Mouse (Mus musculus) embryonic facial prominence, embryonic 12.5 days (tissue): Measurements from ENCODE around the gene Gm10663. TPM values are rescaled to one million over a fixed set of nuclear protein-coding genes. Genes with fewer than 3 reads are reported as not detected.

ENCODE experiments used
- ATAC-seq: fragments of 200-750 bp; cut with Nextera tagmentation; 2 replicates; pipeline ENCODE4 v1.8.0; 2017; ENCODE audit not compliant: insufficient number of reproducible peaks, insufficient read depth, low FRiP score, low TSS enrichment
- H3K27ac ChIP-seq: fragments of 300-500 bp; sonication (generic); 2 replicates; pipeline ENCODE4 v1.5.1; 2016; ENCODE audit warnings: mild to moderate bottlenecking
- H3K27me3 ChIP-seq: fragments of 300-500 bp; sonication (generic); 2 replicates; pipeline ENCODE4 v1.6.1; 2016; ENCODE audit warnings: mild to moderate bottlenecking, moderate library complexity
- H3K36me3 ChIP-seq: fragments of 300-500 bp; sonication (generic); 2 replicates; pipeline ENCODE4 v1.6.1; 2016; ENCODE audit warnings: mild to moderate bottlenecking
- H3K4me1 ChIP-seq: fragments of 300-500 bp; sonication (generic); 2 replicates; pipeline ENCODE4 v1.6.1; 2016
- H3K4me2 ChIP-seq: fragments of 300-500 bp; sonication (generic); replicated peaks from 2 replicates; pipeline ENCODE4 v1.6.1; 2016; ENCODE audit warnings: mild to moderate bottlenecking, moderate library complexity
- H3K4me3 ChIP-seq: fragments of 300-500 bp; sonication (generic); 2 replicates; pipeline ENCODE4 v1.5.1; 2016; ENCODE audit warnings: mild to moderate bottlenecking
- H3K9ac ChIP-seq: fragments of 300-500 bp; sonication (generic); 2 replicates; pipeline ENCODE4 v1.6.1; 2016; ENCODE audit warnings: mild to moderate bottlenecking, moderate library complexity
- H3K9me3 ChIP-seq: fragments of 300-500 bp; sonication (generic); 2 replicates; pipeline ENCODE4 v1.6.1; 2016; ENCODE audit warnings: mild to moderate bottlenecking, moderate library complexity
- WGBS: fragments of 180-500 bp; shearing (Covaris S2); methylation state at CpG from one replicate; pipeline ENCODE4 v1.1.7; 2016; 5-methylcytosine and 5-hydroxymethylcytosine counted together
- polyA plus RNA-seq: library from polyadenylated mRNA; unstranded; fragments of >200 nt; fragmentation: Nextera tagmentation; extraction: Ambion mirVana; gene quantifications from 2 replicates; pipeline ENCODE4 v1.2.1, GENCODE M21; 2016

The Gm10663 gene
- polyA plus RNA-seq, 1 experiment from 2014 or later, result not detected

GRCm38 (mm10) chr8:65053968-65054367 is 20.9 kb upstream of the Gm10663 start:
- Histone ChIP-seq H3K4me1 (no peaks in the 10 kb centered on the region; the same call in 1 of the 2 replicates), H3K4me3 (no peak overlapping the region), H3K4me2 (no peak overlapping the region), H3K27me3 (no peaks in the 10 kb centered on the region), H3K36me3 (no peaks in the 10 kb centered on the region), H3K27ac (no peak overlapping the region), H3K9me3 (no peaks in the 10 kb centered on the region), H3K9ac (no peak overlapping the region)
- no peak for ATAC-seq
- WGBS, result 29% methylated on average over 5 of the region's 5 CpGs

DNA sequence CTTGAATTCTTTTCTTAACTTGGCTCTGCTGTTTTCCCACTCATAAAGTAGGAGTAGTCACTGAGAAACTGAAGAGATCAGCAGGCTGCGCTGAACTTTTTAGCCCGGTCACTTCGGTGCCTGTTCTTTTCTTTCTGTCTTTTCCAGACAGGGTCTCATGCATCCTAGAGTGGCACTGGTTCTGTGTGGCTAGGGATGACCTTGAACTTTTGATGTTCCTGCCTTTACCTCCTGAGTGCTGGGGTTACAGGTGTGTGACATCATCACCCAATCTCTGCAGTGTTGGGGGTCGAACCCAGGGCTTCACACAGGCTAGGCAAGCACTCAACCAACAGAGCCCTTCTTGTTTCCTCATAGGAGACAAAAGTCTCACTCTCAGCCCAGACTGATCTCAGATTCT is 18.1 kb upstream of the Gm10663 start:
- 92% methylated on average over 4 of the region's 4 CpGs for WGBS
- Histone ChIP-seq H3K4me2 (no peak overlapping the region), H3K9ac (no peak overlapping the region), H3K4me1 (no peaks in the 10 kb centered on the region; the same call in 1 of the 2 replicates), H3K4me3 (no peak overlapping the region), H3K27me3 (no peaks in the 10 kb centered on the region), H3K27ac (no peak overlapping the region), H3K9me3 (no peaks in the 10 kb centered on the region; the same call in 1 of the 2 replicates), H3K36me3 (no peaks in the 10 kb centered on the region)
- ATAC-seq, result 0 out of 2 replicates have a peak, but pooled peaks have one; percentile 35

DNA sequence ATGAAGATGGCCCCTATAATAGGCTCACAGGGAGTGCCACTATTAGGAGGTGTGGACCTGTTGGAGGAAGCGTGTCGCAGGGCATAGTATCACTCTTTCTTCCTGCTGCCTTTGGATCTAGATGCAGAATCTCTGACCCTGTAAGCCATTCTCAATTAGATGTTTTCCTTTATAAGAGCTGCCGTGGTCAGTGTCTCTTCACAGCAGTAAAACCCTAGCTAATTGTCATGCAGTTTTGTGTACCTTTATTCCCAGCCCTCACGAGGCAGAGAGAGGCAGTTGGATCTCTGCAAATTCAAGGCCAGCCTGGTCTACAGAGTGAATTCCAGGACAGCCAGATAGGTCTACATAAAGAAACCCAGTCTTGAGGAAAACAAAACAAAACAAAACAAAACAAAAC is 12.6 kb upstream of the Gm10663 start:
- Histone ChIP-seq H3K27me3 (no peaks in the 10 kb centered on the region), H3K27ac (no peak overlapping the region), H3K4me2 (no peak overlapping the region), H3K9ac (no peak overlapping the region), H3K4me3 (no peak overlapping the region), H3K9me3 (no peaks in the 10 kb centered on the region; the same call in 1 of the 2 replicates), H3K4me1 (no peaks in the 10 kb centered on the region), H3K36me3 (no peaks in the 10 kb centered on the region)
- no peak for ATAC-seq
- WGBS, result 76% methylated on average over 4 of the region's 4 CpGs

DNA sequence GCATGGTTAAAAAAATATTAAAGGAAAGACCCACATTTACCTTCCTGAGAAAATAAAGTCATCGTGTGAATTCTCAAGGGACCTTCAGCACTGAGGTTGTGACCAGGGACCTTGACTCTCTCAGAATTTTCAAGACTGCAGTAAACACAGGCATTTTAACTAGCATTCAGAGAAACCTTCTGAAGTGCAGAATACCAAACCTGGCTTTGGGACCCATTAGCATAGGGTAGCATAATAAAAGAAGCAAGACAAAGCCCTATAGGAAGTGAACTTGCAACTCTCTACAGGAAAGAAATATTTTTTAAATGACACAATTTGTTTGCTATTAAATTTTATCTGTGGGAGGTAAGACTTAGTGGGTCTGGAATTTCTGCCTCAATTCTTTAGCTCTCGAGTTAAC is 10.8 kb upstream of the Gm10663 start:
- 52% methylated on average over 2 of the region's 2 CpGs for WGBS
- no peak overlapping the region for H3K4me3 ChIP-seq
- no peak overlapping the region for H3K9ac ChIP-seq
- H3K27ac ChIP-seq, result no peak overlapping the region
- no peak overlapping the region for H3K4me2 ChIP-seq
- no peaks in the 10 kb centered on the region; the same call in 1 of the 2 replicates for H3K9me3 ChIP-seq
- H3K27me3 ChIP-seq, result no peaks in the 10 kb centered on the region
- no peak for ATAC-seq
- no peaks in the 10 kb centered on the region for H3K36me3 ChIP-seq
- H3K4me1 ChIP-seq, result no peaks in the 10 kb centered on the region

- 88% methylated on average over 3 of the region's 3 CpGs for WGBS
- no peak for ATAC-seq
Observed at GRCm38 (mm10) chr8:65065622-65066021, 9.2 kb upstream of the Gm10663 start.

DNA sequence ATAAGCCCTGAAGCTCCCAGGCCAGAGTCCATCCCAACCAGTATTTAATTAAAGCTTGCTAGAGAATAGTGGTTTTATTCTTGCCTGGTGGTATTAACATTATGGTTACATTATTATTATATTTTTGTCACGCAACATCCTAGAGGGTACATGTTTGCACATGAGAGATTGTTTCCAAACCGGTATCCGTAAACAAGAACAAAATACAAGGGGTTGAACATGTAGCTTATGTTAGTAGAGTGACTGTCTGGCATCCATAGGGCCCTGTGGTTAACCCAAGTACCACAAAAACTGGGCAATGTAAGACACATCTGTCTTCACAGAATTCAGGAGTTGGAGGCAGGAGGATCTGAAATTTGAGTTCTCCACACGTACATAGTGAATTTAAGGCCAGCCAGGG is 7.8 kb upstream of the Gm10663 start:
- Histone ChIP-seq H3K9ac (no peak overlapping the region), H3K9me3 (no peaks in the 10 kb centered on the region), H3K4me3 (no peak overlapping the region), H3K27ac (no peak overlapping the region), H3K27me3 (no peaks in the 10 kb centered on the region), H3K36me3 (no peaks in the 10 kb centered on the region), H3K4me1 (no peaks in the 10 kb centered on the region), H3K4me2 (no peak overlapping the region)
- WGBS, result 84% methylated on average over 4 of the region's 4 CpGs
- no peak for ATAC-seq

More at GRCm38 (mm10) chr8:65065622-65066021, 9.2 kb upstream of the Gm10663 start:
- no peak overlapping the region for H3K4me3 ChIP-seq
- H3K9me3 ChIP-seq, result no peaks in the 10 kb centered on the region; the same call in 1 of the 2 replicates
- no peaks in the 10 kb centered on the region for H3K27me3 ChIP-seq
- no peak overlapping the region for H3K4me2 ChIP-seq
- no peaks in the 10 kb centered on the region for H3K4me1 ChIP-seq
- no peak overlapping the region for H3K9ac ChIP-seq
- H3K36me3 ChIP-seq, result no peaks in the 10 kb centered on the region
- no peak overlapping the region for H3K27ac ChIP-seq

DNA sequence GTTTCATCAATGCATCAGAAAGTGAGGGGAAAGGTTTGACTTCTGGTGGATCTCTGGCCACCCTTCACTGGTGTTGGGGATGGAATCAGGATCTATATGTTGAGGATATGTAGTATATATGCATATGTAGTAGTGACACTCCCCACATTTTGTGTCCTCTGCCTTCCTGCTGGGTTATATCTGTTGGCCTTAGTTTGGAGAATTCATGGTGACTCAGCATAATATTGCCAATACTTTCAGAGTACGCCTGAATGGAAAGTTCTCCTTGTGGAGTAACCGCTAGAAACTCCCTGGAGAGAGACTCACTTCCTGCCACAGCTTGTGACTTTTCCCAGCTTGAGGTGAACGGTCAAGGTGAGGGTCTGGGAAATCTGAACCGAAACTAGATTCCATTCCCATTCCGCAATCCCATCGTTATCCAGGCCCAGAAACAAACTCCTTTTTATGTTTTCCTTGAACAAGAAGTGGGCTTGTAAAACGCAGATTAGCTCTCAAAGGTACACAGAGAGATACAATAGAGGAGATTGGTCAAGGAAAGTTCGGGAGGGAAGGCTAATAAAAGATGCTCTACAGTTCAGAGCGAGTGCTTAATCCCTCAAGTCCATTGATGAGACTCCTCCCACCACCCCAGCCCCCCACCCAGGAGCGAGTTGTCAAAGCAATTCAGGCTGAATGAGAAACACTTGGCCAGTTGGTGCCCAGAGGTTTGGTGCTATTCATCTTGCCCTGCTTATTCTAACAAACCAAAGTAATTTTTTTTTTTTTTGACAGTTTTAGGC is 7.0 kb upstream of the Gm10663 start:
- H3K4me3 ChIP-seq, result no peak overlapping the region
- no peak overlapping the region for H3K27ac ChIP-seq
- no peak for ATAC-seq
- 45% methylated on average over 10 of the region's 10 CpGs for WGBS
- H3K9ac ChIP-seq, result no peak overlapping the region
- no peaks in the 10 kb centered on the region for H3K27me3 ChIP-seq
- no peaks in the 10 kb centered on the region for H3K36me3 ChIP-seq
- H3K4me2 ChIP-seq, result no peak overlapping the region
- no peaks in the 10 kb centered on the region for H3K4me1 ChIP-seq
- H3K9me3 ChIP-seq, result no peaks in the 10 kb centered on the region

- H3K27me3 ChIP-seq, result no peaks in the 10 kb centered on the region
- H3K4me3 ChIP-seq, result no peak overlapping the region
- 76% methylated on average over 4 of the region's 4 CpGs for WGBS
- no peak overlapping the region for H3K27ac ChIP-seq
- H3K9me3 ChIP-seq, result no peaks in the 10 kb centered on the region
- no peak overlapping the region for H3K9ac ChIP-seq
- H3K36me3 ChIP-seq, result no peaks in the 10 kb centered on the region
- ATAC-seq, result no peak
- H3K4me1 ChIP-seq, result no peaks in the 10 kb centered on the region
- H3K4me2 ChIP-seq, result no peak overlapping the region
Observed at GRCm38 (mm10) chr8:65068473-65068819, 6.4 kb upstream of the Gm10663 start.

GRCm38 (mm10) chr8:65070996-65071395 is 3.8 kb upstream of the Gm10663 start:
- Histone ChIP-seq H3K4me2 (no peak overlapping the region), H3K9me3 (no peaks in the 10 kb centered on the region), H3K27ac (no peak overlapping the region), H3K4me1 (no peaks in the 10 kb centered on the region), H3K27me3 (no peaks in the 10 kb centered on the region), H3K4me3 (no peak overlapping the region), H3K36me3 (no peaks in the 10 kb centered on the region), H3K9ac (no peak overlapping the region)
- 73% methylated on average over 4 of the region's 4 CpGs for WGBS
- no peak for ATAC-seq

DNA sequence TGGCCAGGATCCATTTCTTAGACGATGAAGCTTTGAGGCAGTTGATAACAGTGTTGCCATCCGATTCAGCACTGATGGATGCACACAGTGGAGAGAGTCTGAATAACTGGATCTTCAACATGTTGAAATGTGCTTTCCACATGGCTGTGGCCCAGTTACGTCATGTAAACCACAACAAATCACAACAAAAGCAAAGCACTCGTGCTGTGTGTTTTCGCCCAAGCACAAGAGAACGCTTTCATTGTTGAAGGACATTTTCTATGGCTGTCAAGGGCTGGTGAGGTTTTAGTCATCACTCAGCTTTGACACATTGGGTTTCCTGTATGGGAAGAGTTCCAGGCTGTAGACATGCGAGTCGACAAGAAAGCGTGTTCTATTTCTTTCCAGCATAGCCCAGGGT is 5.9 kb downstream of the Gm10663 start:
- Histone ChIP-seq H3K36me3 (no peaks in the 10 kb centered on the region), H3K9ac (no peak overlapping the region), H3K4me3 (no peak overlapping the region), H3K27ac (no peak overlapping the region), H3K4me2 (no peak overlapping the region), H3K9me3 (no peaks in the 10 kb centered on the region), H3K27me3 (no peaks in the 10 kb centered on the region), H3K4me1 (no peaks in the 10 kb centered on the region)
- WGBS, result 78% methylated on average over 9 of the region's 9 CpGs
- no peak for ATAC-seq

GRCm38 (mm10) chr8:65085680-65086079 is 10.8 kb downstream of the Gm10663 start:
- Histone ChIP-seq H3K36me3 (no peaks in the 10 kb centered on the region), H3K4me1 (no peaks in the 10 kb centered on the region), H3K27ac (no peak overlapping the region), H3K9me3 (no peaks in the 10 kb centered on the region), H3K4me3 (no peak overlapping the region), H3K9ac (no peak overlapping the region), H3K4me2 (no peak overlapping the region), H3K27me3 (no peaks in the 10 kb centered on the region)
- no peak for ATAC-seq
- 78% methylated on average over 2 of the region's 2 CpGs for WGBS

DNA sequence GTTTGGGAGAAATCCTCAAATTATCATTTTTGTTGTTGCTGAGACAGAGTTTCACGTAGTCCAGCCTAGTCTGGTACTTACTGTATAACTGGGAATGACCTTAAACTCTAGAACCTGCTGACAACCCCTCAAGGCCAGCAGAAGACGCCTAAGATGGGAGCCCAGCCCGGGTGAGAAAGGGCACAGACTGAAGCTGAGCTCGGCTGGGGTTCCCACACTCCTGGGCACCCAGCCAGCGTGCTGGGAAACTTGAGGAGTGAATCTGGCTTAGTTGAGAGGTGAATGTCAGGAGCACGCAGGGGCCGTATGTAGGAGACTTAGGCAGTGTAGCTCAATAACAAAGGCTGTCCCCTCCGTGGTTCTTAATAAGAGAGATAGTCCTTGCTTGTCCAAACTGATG is 12.9 kb downstream of the Gm10663 start:
- H3K4me1 ChIP-seq, result no peaks in the 10 kb centered on the region
- WGBS, result 76% methylated on average over 8 of the region's 8 CpGs
- no peaks in the 10 kb centered on the region for H3K27me3 ChIP-seq
- no peak overlapping the region for H3K4me3 ChIP-seq
- no peak overlapping the region for H3K4me2 ChIP-seq
- no peaks in the 10 kb centered on the region for H3K9me3 ChIP-seq
- H3K9ac ChIP-seq, result no peak overlapping the region
- no peaks in the 10 kb centered on the region for H3K36me3 ChIP-seq
- H3K27ac ChIP-seq, result no peak overlapping the region
- no peak for ATAC-seq
